Mouse (Mus musculus) ES-E14 (cell line): ENCODE data around the gene Polg. TPM values are rescaled to one million over a fixed set of nuclear protein-coding genes. Genes with fewer than 3 reads are reported as not detected.

ENCODE experiments used
- DNase-seq: peaks from one replicate; pipeline ENCODE4 v3.0.0-alpha.2; 2013; ENCODE audit warnings: low read depth, low spot score
- H3K27ac ChIP-seq: 2 replicates; pipeline ENCODE4 v1.5.1; 2012; ENCODE audit warnings: low read depth, mild to moderate bottlenecking, low read length, moderate library complexity, mixed read lengths; ENCODE audit not compliant: poor library complexity, insufficient read depth, severe bottlenecking
- H3K36me3 ChIP-seq: 2 replicates; pipeline ENCODE4 v1.6.1; 2012; ENCODE audit warnings: mild to moderate bottlenecking, low read length, moderate library complexity, mixed read lengths; ENCODE audit not compliant: control insufficient read depth, poor library complexity, insufficient read depth, severe bottlenecking
- H3K4me1 ChIP-seq, 2 experiments: fragments of 150-350 bp in 1 of 2; sonication (generic) in 1 of 2; 2 replicates each; pipeline ENCODE4 v1.6.1; 2012; ENCODE audit warnings: low read length in 2 of 2, mild to moderate bottlenecking in 1 of 2, mixed read lengths in 1 of 2; ENCODE audit not compliant: control insufficient read depth in 2 of 2, insufficient read depth in 2 of 2, poor library complexity in 1 of 2
- H3K4me3 ChIP-seq, 2 experiments: fragments of 150-350 bp in 1 of 2; sonication (generic) in 1 of 2; 2 replicates each; pipeline ENCODE4 v1.5.1; 2012; ENCODE audit warnings: low read length in 2 of 2, low read depth in 1 of 2, mild to moderate bottlenecking in 1 of 2, mixed read lengths in 1 of 2; ENCODE audit not compliant: insufficient read depth in 1 of 2, poor library complexity in 1 of 2, severe bottlenecking in 1 of 2
- H3K9ac ChIP-seq: 2 replicates; pipeline ENCODE4 v1.6.1; 2012; ENCODE audit warnings: low read depth, mild to moderate bottlenecking, low read length, mixed read lengths; ENCODE audit not compliant: poor library complexity, insufficient read depth, severe bottlenecking
- H3K9me3 ChIP-seq: fragments of 150-350 bp; sonication (generic); 2 replicates; pipeline ENCODE4 v1.6.1; 2012; ENCODE audit warnings: low read depth, mild to moderate bottlenecking, low read length; ENCODE audit not compliant: control insufficient read depth, insufficient read depth
- CHD2 ChIP-seq: IDR thresholded peaks from 2 replicates; pipeline ENCODE4 v1.6.1; 2014; ENCODE audit warnings: mild to moderate bottlenecking, low read depth, low read length, inconsistent platforms
- HCFC1 ChIP-seq: IDR thresholded peaks from 2 replicates; pipeline ENCODE4 v1.6.1; 2012; ENCODE audit warnings: low read length, inconsistent platforms, borderline replicate concordance; ENCODE audit not compliant: insufficient read depth
- MAFK ChIP-seq: IDR thresholded peaks from 2 replicates; pipeline ENCODE4 v1.6.1; 2014; ENCODE audit warnings: mild to moderate bottlenecking, low read depth, low read length, inconsistent platforms; ENCODE audit not compliant: insufficient read depth
- ZC3H11A ChIP-seq: IDR thresholded peaks from 2 replicates; pipeline ENCODE4 v1.6.1; 2012; ENCODE audit warnings: low read depth, mild to moderate bottlenecking, inconsistent platforms, low read length, borderline replicate concordance
- ZNF384 ChIP-seq: IDR thresholded peaks from 2 replicates; pipeline ENCODE4 v1.6.1; 2012; ENCODE audit warnings: low read depth, low read length, inconsistent platforms
- in situ Hi-C, 2 experiments: fragments of 600-800 bp; cut with MboI; formaldehyde crosslinking; loops; one replicate each; pipeline ENCODE4 v1.15.1; 2025; ENCODE audit warnings: low sequenced_read_pairs in 2 of 2, inconsistent platforms in 1 of 2; ENCODE audit not compliant: unreplicated experiment in 2 of 2
- total RNA-seq: library from RNA; depleted of rRNA; stranded (reverse); fragments of 300-350 nt; gene quantifications from 2 replicates; pipeline ENCODE4 v1.2.3, GENCODE M21; 2012

The Polg gene
- total RNA-seq, 1 experiment: 163 TPM

- no peak overlapping the region for H3K9ac ChIP-seq
- no peak overlapping the region for H3K27ac ChIP-seq
- H3K4me1 ChIP-seq: peaks cover 0 to 15% of the 10 kb centered on the region in 2 experiments; a peak in 2 of 4 replicates
- H3K4me3 ChIP-seq: no peak overlapping the region
- DNase-seq: no peak
- H3K36me3 ChIP-seq: no peaks in the 10 kb centered on the region; the same call in 1 of the 2 replicates
- in situ Hi-C loops: no loop called here
- no peaks in the 10 kb centered on the region for H3K9me3 ChIP-seq
- no peak for TF ChIP-seq CHD2
Measured at GRCm38 (mm10) chr7:79503656-79504250, 37.6 kb upstream of the Polg start.

DNA sequence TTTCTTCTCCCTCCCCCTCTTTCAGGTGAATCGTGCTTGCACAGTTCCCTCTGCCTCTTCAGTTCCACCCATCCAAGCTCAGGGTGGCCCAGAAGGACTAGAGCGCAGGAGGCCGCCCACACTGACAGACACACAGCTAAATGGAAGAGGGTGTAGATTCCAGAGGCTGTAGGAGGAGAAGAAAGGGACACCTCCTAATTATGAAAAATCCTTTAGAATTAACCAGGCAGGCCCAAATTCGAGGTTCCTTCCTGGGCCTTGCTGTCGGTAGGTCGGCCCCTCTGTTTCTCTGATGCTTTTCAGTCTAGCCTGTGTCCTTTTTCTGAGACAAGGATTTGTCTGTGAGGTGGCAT lies 36.9 kb upstream of the Polg start:
- Histone ChIP-seq H3K36me3 (no peaks in the 10 kb centered on the region; the same call in 1 of the 2 replicates), H3K4me1 (peaks cover 0 to 11% of the 10 kb centered on the region in 2 experiments; a peak in 2 of 4 replicates), H3K9ac (no peak overlapping the region)

GRCm38 (mm10) chr7:79502152-79503102 lies 36.3 kb upstream of the Polg start:
- Histone ChIP-seq H3K27ac (no peak overlapping the region), H3K9ac (no peak overlapping the region), H3K36me3 (no peaks in the 10 kb centered on the region; the same call in 1 of the 2 replicates), H3K4me1 (peaks cover 0 to 11% of the 10 kb centered on the region in 2 experiments; a peak in 2 of 4 replicates), H3K9me3 (no peaks in the 10 kb centered on the region), H3K4me3 (no peak overlapping the region)
- TF ChIP-seq HCFC1 (no peak), MAFK (peak; percentile 69)
- in situ Hi-C loops: no loop called here
- no peak for DNase-seq

More for the DNA sequence above, 36.9 kb upstream of the Polg start:
- Histone ChIP-seq H3K9me3 (no peaks in the 10 kb centered on the region), H3K4me3 (no peak overlapping the region), H3K27ac (no peak overlapping the region)
- TF ChIP-seq ZNF384: no peak
- TF ChIP-seq HCFC1: no peak
- TF ChIP-seq MAFK: no peak
- no peak for TF ChIP-seq ZC3H11A
- no peak for TF ChIP-seq CHD2
- in situ Hi-C loops: no loop called here
- no peak for DNase-seq

GRCm38 (mm10) chr7:79501581-79502031 lies 35.4 kb upstream of the Polg start:
- no peak overlapping the region for H3K27ac ChIP-seq
- peaks cover 0 to 10% of the 10 kb centered on the region in 2 experiments; a peak in 1 of 4 replicates for H3K4me1 ChIP-seq
- no peaks in the 10 kb centered on the region for H3K9me3 ChIP-seq
- in situ Hi-C loops: no loop called here
- TF ChIP-seq ZNF384 (no peak), HCFC1 (no peak), ZC3H11A (no peak), CHD2 (no peak), MAFK (no peak)
- H3K9ac ChIP-seq: no peak overlapping the region
- no peak overlapping the region for H3K4me3 ChIP-seq
- DNase-seq: no peak
- no peaks in the 10 kb centered on the region for H3K36me3 ChIP-seq
